Mouse (Mus musculus): ENCODE data around the gene Memo1.
"Not testable (repeated sequence)": the region's sequence is repeated elsewhere in the genome, so short reads cannot be mapped to it uniquely, and the experiment has no call there.

Memo1 gene

DNA sequence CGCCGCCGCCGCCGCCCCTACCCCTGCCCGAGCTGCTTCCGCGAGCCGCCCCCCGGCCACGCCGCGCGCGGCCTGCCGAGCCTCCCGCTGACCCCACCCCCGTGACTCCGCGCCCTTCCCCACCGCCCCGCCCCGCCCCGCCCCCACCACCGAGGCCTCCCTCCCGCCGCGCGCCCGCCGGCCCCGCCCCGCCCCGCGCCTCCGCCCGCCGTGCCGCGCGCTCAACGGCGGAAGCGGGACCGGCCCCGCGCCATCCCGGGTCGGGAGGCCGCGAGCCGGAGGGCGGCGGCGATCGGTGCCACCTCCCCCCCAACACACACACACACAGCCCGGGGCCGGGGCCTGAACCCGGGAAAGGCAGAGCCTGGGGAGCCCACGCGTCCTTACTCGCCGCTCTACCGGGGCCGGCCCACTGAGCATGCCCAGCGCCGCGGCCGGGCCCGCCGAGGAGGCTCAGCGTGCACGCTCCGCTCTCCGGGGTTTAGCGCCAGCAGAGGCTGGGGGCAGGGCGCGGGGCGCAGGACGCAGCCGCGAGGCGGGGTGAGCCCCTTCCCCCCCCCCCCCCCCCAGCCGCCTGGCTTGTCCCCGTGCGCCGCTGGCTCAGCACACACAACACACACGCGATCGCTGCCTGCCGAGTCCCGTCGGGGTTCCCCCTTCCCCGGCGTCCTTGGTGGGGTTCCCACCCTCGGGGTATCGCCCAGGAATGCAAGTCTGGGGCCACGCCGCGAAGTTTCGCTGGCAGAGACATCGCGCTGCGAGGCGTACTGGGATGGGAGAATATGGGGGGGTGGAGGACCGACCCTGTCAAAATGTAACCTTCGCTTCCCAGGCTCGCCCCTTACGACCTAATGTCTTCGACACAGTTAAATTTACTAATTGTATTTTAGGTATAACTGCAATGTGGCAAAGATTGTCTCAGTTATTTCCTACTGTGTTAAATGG, at the start of gene Memo1:
Gene Memo1, minus strand, starts transcription at position 496 of the 945 bp plus-strand sequence.
- peak; percentile 75 for DNase-seq (ENCODE audit: low read depth, low spot score)

DNA sequence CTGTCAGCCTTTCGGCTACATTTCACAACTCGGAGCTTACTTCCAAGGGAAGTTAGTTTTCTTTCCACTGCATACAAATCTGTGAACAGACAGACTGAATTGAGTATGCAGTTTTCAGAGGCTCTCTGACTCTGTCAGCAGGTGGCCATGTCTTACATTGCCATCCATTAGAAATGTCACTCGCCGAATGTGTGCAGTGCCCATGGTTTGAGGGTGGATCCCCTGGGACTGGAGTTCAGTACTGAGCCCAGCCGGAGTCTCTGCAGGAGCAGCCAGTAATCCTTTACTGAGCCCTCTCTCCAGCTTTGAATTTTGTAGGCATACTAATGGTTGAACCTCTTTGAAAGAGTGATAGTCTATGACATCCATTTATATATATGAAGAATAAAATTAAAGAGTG, 45.8 kb upstream of the Memo1 start:
- no peak for DNase-seq (ENCODE audit: low read depth, low spot score)

DNA sequence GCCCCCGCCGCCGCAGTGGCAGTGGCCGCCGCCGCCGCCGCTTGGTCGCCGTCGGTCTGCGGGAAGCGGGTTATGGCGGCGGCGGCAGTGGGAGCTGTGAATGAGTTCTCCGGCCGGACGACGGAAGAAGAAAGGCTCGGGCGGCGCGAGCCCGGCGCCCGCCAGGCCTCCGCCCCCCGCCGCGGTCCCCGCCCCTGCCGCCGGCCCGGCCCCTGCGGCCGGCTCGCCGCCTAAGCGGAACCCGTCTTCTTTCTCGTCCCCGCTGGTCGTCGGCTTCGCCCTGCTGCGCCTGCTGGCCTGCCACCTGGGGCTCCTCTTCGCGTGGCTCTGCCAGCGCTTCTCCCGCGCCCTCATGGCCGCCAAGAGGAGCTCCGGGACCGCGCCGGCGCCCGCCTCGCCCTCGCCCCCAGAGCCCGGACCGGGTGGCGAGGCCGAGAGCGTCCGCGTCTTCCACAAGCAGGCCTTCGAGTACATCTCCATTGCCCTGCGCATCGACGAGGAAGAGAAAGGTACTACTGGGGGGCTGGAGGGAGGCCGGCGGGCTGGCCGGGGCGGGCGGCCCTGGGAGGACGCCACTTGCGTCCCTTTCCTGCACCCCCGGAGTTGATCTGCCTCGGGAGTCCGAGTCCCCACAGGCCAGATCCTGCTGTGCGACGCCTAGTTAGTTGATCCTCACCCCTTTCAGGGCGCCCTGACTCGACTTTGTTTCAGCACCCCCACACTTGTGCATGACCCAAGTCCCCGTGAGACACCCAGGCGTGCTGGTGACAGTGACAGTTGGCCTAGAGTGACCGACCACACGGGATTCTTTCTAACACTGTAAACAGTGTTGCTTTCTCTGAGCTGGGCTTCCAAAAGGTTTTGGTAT, 43.9 kb upstream of the Memo1 start, which contains the start of gene Spast:
Gene Spast, plus strand, starts transcription at position 51 of the 868 bp plus-strand sequence.
- DNase-seq (ENCODE audit: low read depth, low spot score), result peak; percentile 40

DNA sequence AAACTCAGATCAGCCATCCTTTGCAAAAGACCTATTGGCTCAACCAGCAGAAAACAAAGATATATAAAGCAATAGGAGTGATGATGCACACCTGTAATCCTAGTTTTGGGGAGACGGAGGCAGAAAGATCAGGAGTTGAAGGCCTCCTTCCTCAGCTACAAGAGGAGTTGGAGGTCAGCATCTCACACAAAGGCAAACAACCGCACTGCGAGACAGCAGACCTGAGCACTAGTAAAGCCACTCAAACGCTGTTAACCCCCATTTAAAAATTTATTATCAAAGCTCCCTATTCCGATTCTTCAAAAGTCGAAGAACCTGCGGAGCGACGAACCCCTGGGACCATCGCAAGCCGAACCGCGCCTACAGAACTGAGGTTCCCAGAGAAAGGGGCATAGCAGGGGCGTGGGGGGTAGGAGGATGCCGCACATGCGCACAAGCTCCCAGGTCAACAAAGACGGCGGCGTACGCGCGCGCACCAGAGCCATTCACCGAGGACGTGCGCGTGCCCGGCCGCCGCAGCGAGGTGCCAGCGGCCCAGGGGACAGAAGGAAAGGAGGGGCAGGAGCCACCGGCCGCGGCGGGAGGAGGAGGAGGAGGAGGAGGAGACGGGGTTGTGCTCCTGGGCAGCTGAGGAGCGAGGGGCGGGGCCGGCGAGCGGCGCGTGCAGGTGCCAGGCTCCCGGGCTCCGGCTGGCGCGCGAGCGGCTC, 43.1 kb upstream of the Memo1 start:
- DNase-seq (ENCODE audit: low read depth, low spot score), result peak; percentile 93

DNA sequence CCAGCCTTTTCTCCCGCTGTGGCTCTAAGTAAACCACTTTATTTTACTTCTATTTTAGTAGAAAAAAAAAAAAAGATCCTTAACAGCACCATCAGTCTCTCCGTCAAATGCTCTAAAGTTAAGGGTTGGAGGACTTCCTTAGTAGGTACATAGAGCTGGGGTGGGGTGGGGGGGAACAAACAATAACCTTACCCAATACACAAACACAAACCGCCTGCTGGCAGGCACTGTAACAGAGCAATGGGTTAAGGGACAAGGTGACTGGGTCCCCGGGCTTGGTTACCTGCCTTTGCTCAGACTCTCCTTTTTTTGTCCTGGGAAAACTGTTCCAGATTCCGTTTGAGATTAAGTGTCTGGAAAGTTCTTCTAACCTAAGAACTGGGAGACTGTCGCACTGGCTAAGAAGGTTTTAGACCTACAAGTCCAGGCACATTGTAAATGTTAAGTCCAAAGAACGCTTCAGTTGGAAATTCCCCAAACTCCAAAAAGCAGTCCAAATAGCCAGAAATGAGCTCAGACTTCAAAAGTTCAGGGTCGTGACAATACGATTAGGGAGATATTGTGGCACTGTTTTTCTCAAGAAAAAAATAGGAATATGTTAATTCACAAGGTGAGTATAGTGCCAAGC, 35.8 kb upstream of the Memo1 start:
- DNase-seq (ENCODE audit: low read depth, low spot score), result no peak

DNA sequence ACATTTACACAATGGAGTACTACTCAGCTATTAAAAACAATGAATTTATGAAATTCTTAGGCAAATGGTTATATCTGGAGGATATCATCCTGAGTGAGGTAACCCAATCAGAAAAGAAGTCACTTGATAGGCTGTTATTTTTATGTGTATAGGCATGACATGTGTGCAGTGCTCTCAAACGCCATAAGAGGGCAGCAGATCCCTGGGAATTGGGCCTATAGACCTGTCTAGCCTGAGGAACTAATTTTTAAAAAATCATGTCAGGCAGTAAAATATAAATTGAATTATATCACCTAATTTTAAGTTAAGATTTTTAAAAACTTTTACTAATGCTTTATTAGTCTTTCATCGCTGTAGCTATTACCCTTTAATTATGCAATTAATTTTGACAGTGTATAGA, 32.8 kb upstream of the Memo1 start:
- not testable (repeated sequence) for DNase-seq (ENCODE audit: low read depth, low spot score)

DNA sequence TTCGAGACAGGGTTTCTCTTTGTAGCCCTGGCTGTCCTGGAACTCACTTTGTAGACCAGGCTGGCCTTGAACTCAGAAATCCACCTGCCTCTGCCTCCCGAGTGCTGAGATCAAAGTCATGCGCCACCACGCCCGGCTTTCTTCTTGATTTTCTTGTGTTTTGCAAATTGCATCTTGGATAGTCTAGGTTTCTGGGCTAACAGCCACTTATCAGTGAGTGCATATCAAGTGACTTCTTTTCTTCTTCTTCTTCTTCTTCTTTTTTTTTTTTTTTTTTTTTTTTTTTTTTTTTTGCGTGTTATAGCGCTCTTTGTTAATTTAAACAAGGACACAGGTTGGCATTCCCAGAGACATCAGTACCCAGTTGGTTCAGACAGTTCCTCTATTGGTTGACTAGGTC, 31.9 kb upstream of the Memo1 start:
- DNase-seq (ENCODE audit: low read depth, low spot score), result not testable (repeated sequence)

DNA sequence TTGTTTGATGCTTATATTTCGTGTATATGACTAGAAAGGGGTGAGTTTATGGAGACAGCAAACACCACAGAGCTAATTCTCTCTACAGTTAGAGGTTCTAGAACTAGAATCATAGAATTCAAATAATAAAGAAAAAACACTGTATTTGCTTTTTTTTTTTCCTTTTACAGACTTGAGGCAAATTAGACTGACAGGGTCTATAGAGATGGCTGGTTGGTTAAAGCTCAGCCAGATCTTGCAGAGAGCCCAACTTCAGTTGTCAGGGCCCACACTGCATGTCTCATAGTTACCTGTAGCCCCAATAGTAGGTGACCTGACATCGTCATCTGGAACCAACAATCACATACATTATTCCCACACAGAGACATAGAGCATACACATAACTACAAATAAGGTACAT, 28.5 kb upstream of the Memo1 start, which contains the start of gene Dpy30:
Gene Dpy30, minus strand, starts transcription at position 101 of the 400 bp plus-strand sequence.
- no peak for DNase-seq (ENCODE audit: low read depth, low spot score)

DNA sequence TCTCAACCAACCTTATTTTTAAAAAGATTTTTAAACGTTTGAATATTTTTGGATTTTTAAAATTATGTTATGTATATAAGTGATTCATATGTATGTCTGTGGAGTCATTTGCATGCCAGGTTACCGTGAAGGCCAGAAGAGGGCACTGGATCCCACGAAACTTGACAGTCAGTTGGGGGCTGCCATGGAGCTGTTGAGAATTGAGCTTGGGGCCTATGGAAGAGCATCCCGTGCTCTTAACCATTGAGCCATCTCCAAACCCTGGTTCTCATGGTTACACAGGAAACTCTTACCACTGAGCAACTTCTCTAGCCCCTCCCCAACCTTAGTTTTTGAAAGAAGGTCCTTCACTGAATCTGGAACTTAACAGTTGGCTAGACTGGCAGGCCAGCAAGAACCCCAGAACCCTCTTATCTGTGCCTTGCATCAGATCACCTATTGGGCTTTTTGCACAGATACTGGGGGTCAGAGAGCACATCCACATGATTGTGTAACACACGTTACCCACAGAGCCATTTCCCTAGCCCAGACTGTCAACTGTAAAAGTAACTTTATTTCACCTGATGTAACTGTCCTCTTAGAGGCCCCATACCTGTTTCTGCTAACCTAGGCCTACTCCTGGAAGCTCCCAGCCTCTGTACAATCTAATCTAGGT, 27.2 kb upstream of the Memo1 start:
- no peak for DNase-seq (ENCODE audit: low read depth, low spot score)

DNA sequence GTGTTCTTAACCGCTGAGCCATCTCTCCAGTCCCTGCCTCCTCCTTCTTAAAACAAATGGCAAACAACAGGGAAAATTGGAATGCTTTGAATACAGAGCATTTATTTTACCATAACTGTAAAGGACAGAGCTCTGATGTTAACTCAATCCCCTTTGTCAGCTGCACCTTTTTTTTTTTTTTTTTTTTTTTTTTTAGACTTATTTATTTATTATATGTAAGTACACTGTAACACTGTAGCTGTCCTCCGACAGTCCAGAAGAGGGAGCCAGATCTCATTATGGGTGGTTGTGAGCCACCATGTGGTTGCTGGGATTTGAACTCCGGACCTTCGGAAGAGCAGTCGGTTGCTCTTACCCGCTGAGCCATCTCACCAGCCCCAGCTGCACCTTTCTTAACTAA, 23.4 kb upstream of the Memo1 start:
- no peak for DNase-seq (ENCODE audit: low read depth, low spot score)

DNA sequence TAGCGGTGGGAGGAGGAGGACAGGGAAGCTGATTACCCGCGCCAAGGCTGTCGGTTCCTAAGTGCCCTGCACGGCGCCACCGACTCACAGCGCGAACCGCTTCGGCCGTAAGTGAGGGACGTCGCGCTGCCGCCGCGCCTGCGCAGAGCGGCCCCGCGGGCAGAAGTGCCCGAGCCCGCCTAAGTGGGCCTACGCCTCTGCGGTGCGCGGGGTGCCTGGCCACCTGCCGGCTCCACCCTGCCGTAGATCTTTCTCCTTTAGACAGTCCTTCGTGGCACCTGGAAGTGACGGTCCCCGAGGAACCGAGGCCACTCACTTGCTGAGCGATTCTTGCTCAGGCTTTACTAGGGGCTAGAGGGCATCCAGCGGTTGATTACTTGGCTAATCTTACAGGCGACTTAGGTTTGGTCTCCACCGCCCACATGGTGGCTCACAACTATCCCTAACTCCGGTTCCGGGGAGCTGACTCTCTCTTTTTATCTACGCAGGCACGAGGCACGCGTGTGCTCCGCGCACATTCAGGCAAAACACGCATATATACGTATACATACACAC, 21.1 kb upstream of the Memo1 start:
- DNase-seq (ENCODE audit: low read depth, low spot score), result peak; percentile 76

DNA sequence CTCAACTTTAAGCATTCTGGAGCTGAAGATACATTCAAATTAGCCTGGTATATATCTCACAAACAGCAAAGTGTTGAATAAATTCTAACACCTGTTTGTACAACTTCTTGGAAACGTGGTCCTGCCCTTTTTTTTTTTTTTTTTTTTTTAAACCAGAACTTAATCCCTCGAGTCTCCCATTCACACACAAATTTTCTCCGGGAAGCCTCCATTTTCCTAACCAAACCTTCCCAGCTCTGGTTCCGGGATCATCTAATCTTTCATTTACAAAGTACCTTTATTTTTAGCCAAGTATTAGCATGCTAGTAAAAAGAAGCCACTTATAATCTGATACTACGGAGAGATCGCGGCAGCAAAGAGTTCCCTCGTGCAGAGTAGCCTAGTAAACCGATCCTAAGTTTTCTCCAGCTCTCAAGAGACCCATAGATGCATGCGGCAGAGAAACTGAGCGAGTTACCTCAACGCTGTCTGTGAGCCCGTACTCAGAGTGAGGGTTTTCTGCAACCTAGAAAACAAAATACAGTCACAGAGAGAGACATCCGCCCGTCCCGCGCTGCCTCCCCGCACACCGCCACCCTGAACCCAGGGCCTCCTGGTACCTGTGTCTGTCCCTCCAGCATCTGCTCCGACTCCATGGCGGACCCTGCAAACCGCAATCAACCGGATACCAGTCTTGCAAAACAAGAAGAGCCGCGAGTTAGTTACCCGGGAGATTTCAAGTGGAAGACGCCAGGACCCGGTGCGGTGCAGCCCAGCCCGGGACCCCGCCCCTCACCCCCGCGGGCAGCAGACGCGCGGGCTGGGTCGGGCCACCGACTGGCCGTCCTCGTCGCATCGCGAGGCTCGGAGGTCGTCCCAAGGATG, 20.4 kb upstream of the Memo1 start:
- DNase-seq (ENCODE audit: low read depth, low spot score), result no peak

DNA sequence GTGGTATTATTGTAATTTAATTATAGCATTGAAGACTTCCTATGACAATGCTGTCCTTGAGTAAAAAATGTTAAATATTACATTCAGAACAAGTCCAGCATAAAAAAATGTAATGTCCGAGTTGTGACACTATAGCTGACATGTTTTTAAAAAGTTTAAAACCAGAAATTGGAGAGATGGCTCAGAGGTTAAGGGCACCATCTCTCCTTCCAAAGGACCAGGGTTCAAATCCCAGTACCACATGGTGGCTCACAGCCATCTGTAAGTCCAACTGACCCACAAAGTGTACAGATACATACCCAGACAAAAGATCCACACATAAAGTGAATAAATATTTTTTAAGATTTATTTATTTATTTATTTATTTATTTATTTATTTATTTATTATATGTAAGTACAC, 10.7 kb upstream of the Memo1 start:
- DNase-seq (ENCODE audit: low read depth, low spot score), result no peak

DNA sequence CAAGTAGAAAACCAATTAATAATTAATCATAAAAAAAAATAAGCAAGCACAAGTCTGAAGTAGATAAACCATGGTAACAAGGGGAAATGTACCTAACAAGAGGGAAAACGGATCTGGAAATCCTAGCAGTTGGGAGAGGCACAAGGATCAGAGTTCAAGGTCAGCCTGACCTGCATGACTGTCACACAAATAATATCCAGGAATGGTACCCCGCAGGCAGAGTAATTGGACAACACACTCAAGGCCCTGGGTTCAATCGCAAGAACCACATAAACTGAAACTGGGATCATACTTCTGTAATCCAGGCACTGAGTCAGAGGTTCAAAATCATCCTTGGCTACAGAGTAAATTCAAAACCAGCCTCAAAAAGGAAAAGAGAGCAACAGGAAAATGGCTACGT, 10.3 kb upstream of the Memo1 start:
- DNase-seq (ENCODE audit: low read depth, low spot score), result no peak

DNA sequence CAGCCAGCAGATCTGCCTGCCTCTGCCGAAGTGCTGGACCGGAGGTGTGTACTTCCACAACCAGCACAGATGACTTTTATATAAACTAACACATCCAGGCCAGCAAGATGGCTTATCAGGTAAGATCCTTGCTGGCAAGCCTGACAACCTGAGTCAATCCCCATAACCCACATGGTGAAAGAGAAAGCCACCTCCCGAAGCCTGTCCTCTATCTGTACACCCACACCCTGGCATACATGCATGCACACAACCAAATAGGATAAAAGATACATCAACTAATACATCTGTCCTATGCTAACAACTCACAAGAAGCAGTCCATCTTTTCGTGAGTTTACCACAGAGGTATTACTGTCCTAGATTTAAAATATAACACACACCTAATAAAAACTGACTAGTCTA, 8.7 kb upstream of the Memo1 start:
- DNase-seq (ENCODE audit: low read depth, low spot score), result no peak

DNA sequence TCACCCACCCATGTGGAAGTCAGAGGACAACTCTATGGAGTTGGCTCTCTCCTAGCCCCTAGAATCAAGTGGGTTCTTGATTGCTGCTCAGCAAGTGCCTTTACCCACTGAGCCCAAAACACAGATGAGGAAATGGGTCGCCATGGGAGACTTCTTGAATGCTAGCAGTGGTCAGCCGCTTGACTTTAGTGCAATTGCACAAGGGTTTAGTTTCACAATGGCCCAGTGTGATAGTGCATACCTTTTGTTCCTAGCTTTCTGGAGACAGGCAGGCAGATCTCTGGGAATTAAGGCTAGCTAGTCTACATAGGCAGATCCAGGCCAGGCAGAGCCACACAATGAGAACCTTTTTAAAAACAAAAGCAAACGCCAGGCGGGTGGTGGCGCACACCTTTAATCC, 4.8 kb upstream of the Memo1 start:
- DNase-seq (ENCODE audit: low read depth, low spot score), result no peak

DNA sequence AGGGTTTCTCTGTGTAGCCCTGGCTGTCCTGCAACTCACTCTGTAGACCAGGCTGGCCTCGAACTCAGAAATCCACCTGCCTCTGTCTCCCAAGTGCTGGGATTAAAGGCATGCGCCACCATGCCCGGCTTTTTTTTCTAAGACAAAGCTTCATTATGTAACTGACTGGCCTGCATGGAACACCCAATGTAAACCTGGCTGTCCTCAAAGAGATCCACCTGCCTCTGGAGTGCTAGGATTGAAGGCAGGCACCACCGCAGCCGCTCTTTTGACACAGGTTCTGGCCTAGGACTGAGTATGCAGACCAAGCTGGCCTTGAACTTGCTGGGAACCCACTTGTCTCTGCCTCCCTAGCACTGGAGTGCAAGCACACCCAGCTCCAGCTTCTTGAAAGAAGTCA, 1.7 kb upstream of the Memo1 start:
- not testable (repeated sequence) for DNase-seq (ENCODE audit: low read depth, low spot score)

DNA sequence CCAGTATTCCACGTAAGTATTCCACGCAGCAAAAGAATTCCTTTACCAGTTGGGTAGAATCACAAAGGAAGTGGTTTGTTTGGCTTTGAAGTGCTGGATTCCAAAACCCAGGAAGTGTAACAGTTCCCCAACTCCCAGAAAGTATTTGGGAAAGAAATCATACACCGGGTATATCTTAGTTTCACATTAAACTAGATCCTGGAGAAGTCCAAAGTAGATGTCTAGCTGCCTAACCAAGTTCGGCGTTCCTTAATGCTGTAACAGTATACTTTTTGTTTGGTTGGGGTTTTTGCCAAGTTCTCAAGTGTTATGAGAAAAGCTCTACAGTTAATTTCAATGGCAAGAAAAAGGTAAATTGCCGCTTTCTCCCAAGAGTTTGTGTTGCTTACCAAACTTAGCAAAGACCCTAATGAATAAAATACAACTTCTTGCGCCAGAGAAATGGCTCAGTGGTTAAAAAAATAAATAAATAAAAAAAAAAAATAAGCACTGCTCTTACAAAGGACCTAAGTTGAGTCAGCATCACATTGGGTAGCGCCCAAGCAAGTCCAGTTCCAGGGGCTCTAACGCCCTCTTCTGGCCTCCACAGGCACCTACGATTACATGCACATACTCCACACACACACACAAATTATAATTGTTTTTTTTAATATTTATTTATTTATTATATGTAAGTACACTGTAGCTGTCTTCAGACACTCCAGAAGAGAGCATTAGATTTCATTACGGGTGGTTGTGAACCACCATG, 929 bp upstream of the Memo1 start:
- DNase-seq (ENCODE audit: low read depth, low spot score), result no peak

Data from retina, adult 2 months (tissue).